Mouse (Mus musculus) embryonic fibroblast, embryonic 13.5 days (primary cell): ENCODE measurements at regions not wholly inside any gene's neighbourhood (a gene's known extent, or its start where the extent isn't known, plus 50 kb on each side); places are given as distances from the start of the nearest gene placed in this dataset.

Experiments
- CTCF ChIP-seq: IDR thresholded peaks from 2 replicates; pipeline ENCODE4 v1.5.1; 2011; ENCODE audit warnings: mild to moderate bottlenecking, control low read depth, low read length, moderate library complexity, borderline replicate concordance; ENCODE audit not compliant: insufficient read depth
- POLR2A ChIP-seq: IDR thresholded peaks from 2 replicates; pipeline ENCODE4 v1.6.1; 2011; ENCODE audit warnings: low read depth, mild to moderate bottlenecking, control low read depth, low read length, moderate library complexity

- TF ChIP-seq CTCF: no peak
- TF ChIP-seq POLR2A: no peak
Measured at GRCm38 (mm10) chr1:183669271-183669670, 251.3 kb downstream of the Hhipl2 start.
